Mouse (Mus musculus): ENCODE measurements around the gene Dab2ip. TPM values are rescaled to one million over a fixed set of nuclear protein-coding genes. Genes with fewer than 3 reads are reported as not detected.

Gene Dab2ip
- polyA plus RNA-seq, 1 experiment: 46.9 TPM

DNA sequence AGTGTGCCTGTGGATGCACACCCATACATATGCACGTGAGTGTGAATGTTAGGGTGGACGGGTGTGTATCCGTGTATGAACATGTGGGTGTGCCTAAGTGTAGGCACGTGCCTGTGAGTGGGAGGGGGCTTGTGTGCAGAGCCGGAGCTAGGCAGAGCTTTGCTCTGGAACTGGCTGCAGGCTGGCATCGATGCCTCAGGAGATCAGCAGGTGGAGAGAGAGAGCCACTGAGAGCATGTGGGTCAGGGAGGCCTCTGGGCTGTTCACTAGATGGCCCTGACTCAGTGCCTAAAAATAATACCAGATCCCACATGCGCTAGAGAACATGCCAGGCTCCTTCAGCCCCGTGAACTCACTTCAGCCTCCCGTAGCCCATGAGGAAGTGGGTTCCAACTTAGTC is 51.3 kb downstream of the Dab2ip start:
- H3K4me3 ChIP-seq: no peak overlapping the region
- no peak overlapping the region for H3ac ChIP-seq (ENCODE audit: control insufficient read depth, insufficient read length)
- no peaks in the 10 kb centered on the region for H3K36me3 ChIP-seq (ENCODE audit: control insufficient read depth, insufficient read depth)
- no peaks in the 10 kb centered on the region for H3K79me2 ChIP-seq (ENCODE audit: control insufficient read depth, insufficient read depth)
- TF ChIP-seq TCF12 (IDR thresholded peaks at IDR 0.05; ENCODE audit: insufficient read depth, poor library complexity, severe bottlenecking) (no peak), POLR2A (IDR thresholded peaks at IDR 0.05; ENCODE audit: insufficient read length, low read depth) (no peak), MAX (IDR thresholded peaks at IDR 0.05; ENCODE audit: low read depth) (no peak), CEBPB (IDR thresholded peaks at IDR 0.05; ENCODE audit: insufficient read depth, poor library complexity, severe bottlenecking) (no peak), REST (IDR thresholded peaks at IDR 0.05; ENCODE audit: insufficient read depth, insufficient read length) (no peak), POLR2AphosphoS2 (IDR thresholded peaks at IDR 0.05; ENCODE audit: insufficient read length, low read depth) (no peak), SRF (IDR thresholded peaks at IDR 0.05; ENCODE audit: control insufficient read depth, insufficient read length, low read depth) (no peak), MYOD1 (IDR thresholded peaks at IDR 0.05; ENCODE audit: control insufficient read depth in 1 of 3, insufficient read length in 2 of 3, low read depth in 2 of 3) (peak in 2 of 3 experiments; percentile 40 to 56), USF1 (IDR thresholded peaks at IDR 0.05; ENCODE audit: low read depth) (no peak), E2F4 (IDR thresholded peaks at IDR 0.05; ENCODE audit: insufficient read depth) (no peak), MYOG (IDR thresholded peaks at IDR 0.05; ENCODE audit: control insufficient read depth in 1 of 3, insufficient read depth in 1 of 3, insufficient read length in 2 of 3, low read depth in 2 of 3) (peak in 1 of 3 experiments; percentile 55), TCF3 (IDR thresholded peaks at IDR 0.05; ENCODE audit: insufficient read length, low read depth) (no peak)
- H3K4me2 ChIP-seq (ENCODE audit: low read depth): peak overlapping the region; percentile 68
- no peaks in the 10 kb centered on the region for H3K27me3 ChIP-seq (ENCODE audit: control insufficient read depth, insufficient read depth, insufficient read length)

DNA sequence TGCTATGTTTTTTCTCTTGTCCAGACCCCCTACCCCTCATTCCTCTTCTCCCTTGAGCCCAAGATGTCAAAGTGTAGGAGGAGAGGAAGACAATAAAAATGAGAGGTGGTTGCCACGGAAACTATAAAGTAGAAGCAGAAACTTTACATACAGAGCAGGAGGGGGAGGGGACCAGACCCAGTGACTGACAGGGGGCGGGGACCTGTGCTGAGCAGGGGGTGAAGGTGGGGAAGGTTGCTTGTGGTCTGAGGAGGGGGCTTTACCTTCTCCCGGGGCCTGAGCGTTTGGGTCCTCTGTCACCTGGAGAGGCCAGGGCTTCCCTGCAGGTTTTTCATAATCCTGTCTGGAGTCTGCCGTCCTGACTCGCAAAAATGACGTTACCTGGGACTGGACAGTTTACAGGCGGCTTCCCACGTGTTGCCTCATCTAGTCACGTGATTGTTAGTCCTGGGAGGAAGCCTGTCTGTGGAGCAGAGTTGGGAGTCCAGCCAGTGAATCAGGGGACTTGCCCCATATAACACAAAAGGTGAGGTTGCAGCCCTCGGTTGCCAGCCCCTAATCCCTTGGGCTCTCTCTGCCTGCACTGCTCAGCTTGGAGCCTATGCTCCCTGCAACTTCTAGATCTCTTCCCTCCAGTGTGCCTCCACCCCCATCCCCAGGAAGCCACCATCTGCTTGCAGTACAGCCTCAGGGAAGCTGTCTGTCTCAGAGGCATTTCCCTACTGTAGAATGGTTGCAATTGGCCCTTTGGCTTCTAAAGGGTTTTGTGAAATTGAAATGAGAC is 52.3 kb downstream of the Dab2ip start:
- Histone ChIP-seq H3K4me3 (no peak overlapping the region), H3K27me3 (ENCODE audit: control insufficient read depth, insufficient read depth, insufficient read length) (no peaks in the 10 kb centered on the region), H3K79me2 (ENCODE audit: control insufficient read depth, insufficient read depth) (no peaks in the 10 kb centered on the region), H3K4me2 (ENCODE audit: low read depth) (no peak overlapping the region), H3ac (ENCODE audit: control insufficient read depth, insufficient read length) (no peak overlapping the region), H3K36me3 (ENCODE audit: control insufficient read depth, insufficient read depth) (no peaks in the 10 kb centered on the region)
- TF ChIP-seq CEBPB (IDR thresholded peaks at IDR 0.05; ENCODE audit: insufficient read depth, poor library complexity, severe bottlenecking) (no peak), MYOG (IDR thresholded peaks at IDR 0.05; ENCODE audit: control insufficient read depth in 1 of 3, insufficient read depth in 1 of 3, insufficient read length in 2 of 3, low read depth in 2 of 3) (no peak), MAX (IDR thresholded peaks at IDR 0.05; ENCODE audit: low read depth) (no peak), SRF (IDR thresholded peaks at IDR 0.05; ENCODE audit: control insufficient read depth, insufficient read length, low read depth) (no peak), POLR2A (IDR thresholded peaks at IDR 0.05; ENCODE audit: insufficient read length, low read depth) (no peak), TCF12 (IDR thresholded peaks at IDR 0.05; ENCODE audit: insufficient read depth, poor library complexity, severe bottlenecking) (no peak), POLR2AphosphoS2 (IDR thresholded peaks at IDR 0.05; ENCODE audit: insufficient read length, low read depth) (no peak), MYOD1 (IDR thresholded peaks at IDR 0.05; ENCODE audit: control insufficient read depth in 1 of 3, insufficient read length in 2 of 3, low read depth in 2 of 3) (no peak), REST (IDR thresholded peaks at IDR 0.05; ENCODE audit: insufficient read depth, insufficient read length) (no peak), USF1 (IDR thresholded peaks at IDR 0.05; ENCODE audit: low read depth) (no peak), E2F4 (IDR thresholded peaks at IDR 0.05; ENCODE audit: insufficient read depth) (no peak), TCF3 (IDR thresholded peaks at IDR 0.05; ENCODE audit: insufficient read length, low read depth) (no peak)

DNA sequence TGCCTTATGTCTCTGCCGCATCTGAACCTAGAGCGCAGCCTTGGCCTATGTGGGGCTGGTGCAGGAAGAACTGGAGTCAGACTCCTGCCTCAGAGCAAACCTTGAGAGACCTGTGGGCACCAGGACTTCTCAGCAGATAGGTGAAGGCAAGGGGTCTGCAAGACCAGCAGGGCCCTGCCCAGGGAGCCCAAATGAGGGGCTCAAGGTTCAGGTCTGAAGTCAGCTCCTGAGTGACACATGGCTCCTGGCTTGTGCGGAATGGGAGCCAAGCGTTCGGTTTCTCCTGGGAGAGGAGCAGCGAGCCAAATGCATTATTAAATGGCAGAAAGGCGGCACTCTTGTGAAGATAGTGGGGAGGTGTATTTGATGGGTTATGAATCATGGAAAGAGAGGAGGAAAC is 52.9 kb downstream of the Dab2ip start:
- no peak for TF ChIP-seq MYOG (IDR thresholded peaks at IDR 0.05; ENCODE audit: control insufficient read depth in 1 of 3, insufficient read depth in 1 of 3, insufficient read length in 2 of 3, low read depth in 2 of 3)
- TF ChIP-seq USF1 (IDR thresholded peaks at IDR 0.05; ENCODE audit: low read depth): no peak
- no peak for TF ChIP-seq SRF (IDR thresholded peaks at IDR 0.05; ENCODE audit: control insufficient read depth, insufficient read length, low read depth)
- TF ChIP-seq MYOD1 (IDR thresholded peaks at IDR 0.05; ENCODE audit: control insufficient read depth in 1 of 3, insufficient read length in 2 of 3, low read depth in 2 of 3): no peak
- no peak for TF ChIP-seq TCF3 (IDR thresholded peaks at IDR 0.05; ENCODE audit: insufficient read length, low read depth)
- TF ChIP-seq POLR2A (IDR thresholded peaks at IDR 0.05; ENCODE audit: insufficient read length, low read depth): no peak
- TF ChIP-seq POLR2AphosphoS2 (IDR thresholded peaks at IDR 0.05; ENCODE audit: insufficient read length, low read depth): no peak
- TF ChIP-seq CEBPB (IDR thresholded peaks at IDR 0.05; ENCODE audit: insufficient read depth, poor library complexity, severe bottlenecking): no peak
- no peak for TF ChIP-seq MAX (IDR thresholded peaks at IDR 0.05; ENCODE audit: low read depth)
- no peak for TF ChIP-seq E2F4 (IDR thresholded peaks at IDR 0.05; ENCODE audit: insufficient read depth)
- no peak for TF ChIP-seq REST (IDR thresholded peaks at IDR 0.05; ENCODE audit: insufficient read depth, insufficient read length)
- no peak for TF ChIP-seq TCF12 (IDR thresholded peaks at IDR 0.05; ENCODE audit: insufficient read depth, poor library complexity, severe bottlenecking)
- Histone ChIP-seq H3K4me2 (ENCODE audit: low read depth) (no peak overlapping the region), H3ac (ENCODE audit: control insufficient read depth, insufficient read length) (no peak overlapping the region), H3K4me3 (no peak overlapping the region), H3K27me3 (ENCODE audit: control insufficient read depth, insufficient read depth, insufficient read length) (no peaks in the 10 kb centered on the region), H3K79me2 (ENCODE audit: control insufficient read depth, insufficient read depth) (no peaks in the 10 kb centered on the region), H3K36me3 (ENCODE audit: control insufficient read depth, insufficient read depth) (no peaks in the 10 kb centered on the region)

DNA sequence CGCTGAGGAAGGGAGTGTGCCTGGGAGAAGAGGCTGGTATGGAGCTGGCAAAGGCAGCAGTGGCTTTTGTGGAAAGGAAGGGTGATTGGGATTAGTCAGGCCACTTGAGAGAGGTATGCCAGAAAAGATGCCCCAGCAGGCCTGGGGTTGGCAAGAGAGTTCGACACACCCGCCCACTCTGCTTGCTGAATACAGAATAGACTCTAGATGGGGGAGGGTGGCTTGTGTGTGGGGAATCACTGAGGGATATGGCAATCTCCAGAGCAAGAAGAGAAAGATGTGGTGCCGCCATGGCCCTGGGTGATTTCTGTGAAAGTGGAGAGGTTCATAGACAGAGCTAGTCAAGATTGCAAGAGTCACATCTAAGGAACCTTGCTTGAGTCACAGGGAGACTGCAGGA is 53.6 kb downstream of the Dab2ip start:
- Histone ChIP-seq H3K36me3 (ENCODE audit: control insufficient read depth, insufficient read depth) (no peaks in the 10 kb centered on the region), H3K4me2 (ENCODE audit: low read depth) (no peak overlapping the region), H3K27me3 (ENCODE audit: control insufficient read depth, insufficient read depth, insufficient read length) (no peaks in the 10 kb centered on the region), H3K79me2 (ENCODE audit: control insufficient read depth, insufficient read depth) (no peaks in the 10 kb centered on the region), H3K4me3 (no peak overlapping the region), H3ac (ENCODE audit: control insufficient read depth, insufficient read length) (no peak overlapping the region)
- TF ChIP-seq TCF12 (IDR thresholded peaks at IDR 0.05; ENCODE audit: insufficient read depth, poor library complexity, severe bottlenecking) (no peak), USF1 (IDR thresholded peaks at IDR 0.05; ENCODE audit: low read depth) (no peak), SRF (IDR thresholded peaks at IDR 0.05; ENCODE audit: control insufficient read depth, insufficient read length, low read depth) (no peak), MYOD1 (IDR thresholded peaks at IDR 0.05; ENCODE audit: control insufficient read depth in 1 of 3, insufficient read length in 2 of 3, low read depth in 2 of 3) (no peak), E2F4 (IDR thresholded peaks at IDR 0.05; ENCODE audit: insufficient read depth) (no peak), MAX (IDR thresholded peaks at IDR 0.05; ENCODE audit: low read depth) (no peak), TCF3 (IDR thresholded peaks at IDR 0.05; ENCODE audit: insufficient read length, low read depth) (no peak)

All from myocyte (in vitro differentiated cells).